Mouse (Mus musculus) fat pad, adult 2 months (tissue): ENCODE measurements at regions not wholly inside any gene's neighbourhood (a gene's known extent, or its start where the extent isn't known, plus 50 kb on each side); places are given as distances from the start of the nearest gene placed in this dataset.

Experiments used
- DNase-seq: peaks from one replicate; pipeline ENCODE4 v3.0.0-alpha.2; 2011; ENCODE audit warnings: low read depth, low spot score; ENCODE audit errors: extremely low read depth

DNA sequence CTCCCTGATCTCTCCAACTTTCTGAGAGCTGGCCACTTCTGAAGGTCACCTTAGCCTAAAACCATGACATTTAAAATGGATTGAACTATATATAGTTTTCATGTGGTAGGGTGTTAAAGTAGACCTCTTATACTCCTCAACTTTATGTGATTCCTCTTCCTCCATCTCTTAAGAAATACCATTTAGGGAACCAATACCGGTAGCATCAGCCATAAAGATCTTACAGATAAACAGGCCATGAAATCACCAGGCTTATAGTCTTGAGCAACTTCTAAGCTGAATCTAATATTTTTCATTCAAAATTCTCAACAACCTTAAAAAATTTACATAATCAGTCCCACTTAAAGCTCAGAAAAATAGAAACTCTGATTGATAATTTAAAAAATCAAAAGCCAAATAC is 56.2 kb downstream of the Rpl36a-ps1 start:
- no peak for DNase-seq

GRCm38 (mm10) chr14:98937373-98937772 is 56.7 kb downstream of the Rpl36a-ps1 start:
- DNase-seq = no peak

DNA sequence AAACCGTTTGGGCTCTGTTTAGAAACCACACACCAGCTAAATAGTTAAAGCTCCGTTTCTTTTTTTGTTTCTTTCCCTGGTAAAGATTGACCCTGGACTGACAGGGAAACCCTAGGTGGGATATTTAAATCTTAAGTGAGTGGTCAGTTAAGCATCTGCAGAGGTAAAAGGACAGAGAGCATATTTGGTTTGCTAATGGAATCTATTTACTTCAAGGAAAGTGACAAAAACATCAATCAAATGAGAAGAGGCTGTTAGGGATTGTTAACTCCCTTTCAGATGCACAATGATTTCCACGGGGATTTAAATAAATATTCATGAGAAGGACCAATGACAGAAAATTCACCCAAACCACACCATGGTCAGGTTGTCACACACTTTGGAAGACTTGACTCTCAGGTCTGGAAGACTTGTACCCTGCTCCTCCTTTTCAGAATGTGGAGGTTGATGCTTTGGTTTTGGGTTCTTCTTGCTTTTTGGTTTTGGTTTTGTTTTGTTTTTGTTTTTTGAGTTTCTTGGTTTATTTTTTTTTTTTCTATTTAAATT is 60.7 kb downstream of the Rpl36a-ps1 start:
- DNase-seq = no peak

DNA sequence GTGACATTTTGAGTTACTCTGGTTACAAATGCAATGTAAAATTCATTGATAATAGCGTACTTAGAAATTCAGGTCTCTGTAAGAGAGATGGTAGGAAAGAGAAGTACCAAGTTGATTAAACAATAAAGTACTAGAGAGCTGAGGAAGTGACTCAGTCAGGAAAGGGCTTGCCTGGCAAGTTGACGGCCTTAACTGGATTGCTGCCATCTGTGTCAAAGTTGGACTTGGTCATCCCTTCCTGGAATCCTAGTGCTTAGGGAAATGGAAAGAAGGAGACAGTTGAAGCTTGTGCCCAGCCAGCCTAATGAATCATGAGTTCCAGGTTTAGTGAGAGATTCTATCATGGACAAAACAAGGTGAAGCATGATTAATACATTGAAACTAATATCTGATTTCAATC is 64.8 kb downstream of the Rpl36a-ps1 start:
- DNase-seq = no peak

GRCm38 (mm10) chr14:98908234-98908633 is 85.9 kb downstream of the Rpl36a-ps1 start:
- no peak for DNase-seq

- no peak for DNase-seq
These were observed 95.2 kb downstream of the Rpl36a-ps1 start for GRCm38 (mm10) chr14:98898876-98899275.

GRCm38 (mm10) chr14:98897390-98897789 is 96.7 kb downstream of the Rpl36a-ps1 start:
- DNase-seq = no peak

GRCm38 (mm10) chr14:98895933-98896332 is 98.2 kb downstream of the Rpl36a-ps1 start:
- no peak for DNase-seq

DNA sequence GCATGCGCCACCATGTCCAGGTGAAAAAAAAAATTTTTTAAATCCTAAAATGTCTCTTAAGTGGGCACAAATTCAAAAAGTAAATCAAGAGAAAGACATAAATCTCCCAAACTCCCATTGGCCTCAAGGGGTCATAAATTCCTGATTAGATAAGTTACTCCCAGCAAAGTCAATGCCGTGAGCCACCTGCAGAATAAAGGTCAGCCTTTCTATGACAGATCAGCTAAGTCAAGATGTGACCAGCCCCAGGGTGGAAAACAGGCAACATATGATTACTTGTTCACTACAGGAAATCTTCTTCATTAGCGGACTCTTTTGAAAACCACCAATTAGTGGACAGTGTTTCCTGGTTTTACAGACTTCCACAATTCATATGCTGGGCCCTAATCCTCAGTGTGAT is 101.4 kb downstream of the Rpl36a-ps1 start:
- DNase-seq = no peak

- DNase-seq = no peak
These were observed 102.7 kb downstream of the Rpl36a-ps1 start for GRCm38 (mm10) chr14:98891252-98891947.

DNA sequence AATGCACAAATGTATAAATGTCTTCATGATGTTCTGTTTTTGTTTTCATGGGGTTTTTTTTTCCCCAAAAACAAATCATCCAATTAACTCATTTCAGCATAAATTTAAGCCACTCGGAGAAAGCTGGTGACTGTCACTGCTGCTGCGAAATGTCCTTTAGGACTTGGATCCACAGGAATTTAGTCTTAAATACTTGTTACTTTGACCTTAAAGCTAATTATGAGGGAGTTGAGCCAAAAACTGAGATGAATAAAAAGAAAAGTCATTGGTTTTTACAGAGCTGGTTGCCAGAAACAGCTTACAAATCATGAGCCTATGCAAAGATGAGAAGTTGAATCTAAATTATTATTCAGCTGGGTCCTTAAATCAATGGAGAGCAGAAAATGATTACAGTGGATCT is 106.5 kb downstream of the Rpl36a-ps1 start:
- DNase-seq = no peak

GRCm38 (mm10) chr14:98886982-98887381 is 107.1 kb downstream of the Rpl36a-ps1 start:
- DNase-seq = no peak

GRCm38 (mm10) chr14:98882586-98882985 is 111.5 kb downstream of the Rpl36a-ps1 start:
- no peak for DNase-seq

DNA sequence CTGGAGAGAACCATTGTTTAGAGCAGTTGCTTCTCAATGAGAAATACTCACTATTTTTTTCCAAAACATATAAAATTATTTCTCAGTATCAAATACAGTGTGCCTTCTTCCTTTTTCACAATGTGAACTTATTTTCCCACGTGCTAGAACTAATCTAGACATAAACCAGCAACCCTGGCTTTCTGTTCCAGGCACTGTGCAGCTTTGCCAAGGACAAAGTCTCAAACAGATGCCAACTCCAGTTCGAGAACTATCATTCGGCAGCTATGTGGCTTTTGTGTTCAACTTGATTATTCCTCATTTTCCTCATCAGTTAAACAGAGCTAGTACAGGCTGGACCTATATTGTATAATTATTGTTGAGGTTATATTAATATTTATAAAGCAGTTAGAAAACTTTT is 116.2 kb downstream of the Rpl36a-ps1 start:
- no peak for DNase-seq

- DNase-seq = no peak
These were observed 120.7 kb downstream of the Rpl36a-ps1 start for GRCm38 (mm10) chr14:98873446-98873845.

DNA sequence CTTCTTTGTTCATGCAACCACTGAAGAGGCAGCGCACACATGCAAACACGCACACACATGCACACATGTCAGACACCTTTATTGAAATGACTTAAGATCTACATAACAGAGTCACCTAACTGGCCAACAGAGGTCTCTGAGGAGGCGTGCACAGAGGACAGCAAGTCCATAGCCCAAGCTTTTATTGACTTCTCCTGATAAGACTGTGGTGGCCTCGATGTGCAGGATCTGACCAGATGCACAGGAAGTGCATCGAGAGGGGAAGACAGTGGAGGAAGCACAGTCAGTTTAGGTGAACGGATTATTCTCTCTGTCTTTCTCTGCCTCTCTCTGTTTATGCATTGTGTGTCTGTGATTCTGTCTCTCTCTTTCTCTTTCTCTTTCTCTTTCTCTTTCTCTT is 124.2 kb downstream of the Rpl36a-ps1 start:
- no peak for DNase-seq

- peak; percentile 55 for DNase-seq
These were observed 127.2 kb downstream of the Rpl36a-ps1 start for GRCm38 (mm10) chr14:98866880-98867279.

DNA sequence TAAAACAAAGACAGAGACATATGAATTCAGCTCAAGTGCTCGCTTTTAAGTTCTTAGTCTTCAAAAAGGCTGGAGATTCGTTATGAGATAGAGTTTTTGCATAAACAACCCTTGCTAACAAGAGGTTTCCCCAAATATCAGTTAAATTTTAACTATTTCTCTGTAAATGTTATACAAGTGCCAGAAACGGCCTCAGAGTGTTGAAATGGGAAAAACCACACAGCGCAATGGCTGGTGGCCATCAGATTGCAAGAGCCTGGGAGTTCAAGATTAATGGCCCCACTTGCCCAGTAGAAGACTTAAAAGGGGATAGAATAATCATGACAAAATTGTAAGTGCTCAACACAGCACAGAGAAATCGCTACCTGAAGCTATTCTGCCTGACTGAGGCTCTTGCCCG is 130.1 kb downstream of the Rpl36a-ps1 start:
- no peak for DNase-seq

GRCm38 (mm10) chr14:98863598-98863997 is 130.5 kb downstream of the Rpl36a-ps1 start:
- no peak for DNase-seq

- DNase-seq = no peak
These were observed 131.9 kb downstream of the Rpl36a-ps1 start for GRCm38 (mm10) chr14:98862095-98862735.

- no peak for DNase-seq
These were observed 135.3 kb downstream of the Rpl36a-ps1 start for GRCm38 (mm10) chr14:98858801-98859200.

- no peak for DNase-seq
These were observed 145.6 kb downstream of the Rpl36a-ps1 start for GRCm38 (mm10) chr14:98848500-98848899.
